Mouse (Mus musculus): ENCODE measurements around the gene Acta1. TPM values are rescaled to one million over a fixed set of nuclear protein-coding genes. Genes with fewer than 3 reads are reported as not detected.

Gene Acta1
- polyA plus RNA-seq, 1 experiment from 2014 or later, result 1.7 TPM

GRCm38 (mm10) chr8:123857361-123857760 lies 37.2 kb downstream of the Acta1 start:
- H3K4me1 ChIP-seq, result peaks cover 15% of the 10 kb centered on the region
- H3K4me2 ChIP-seq, result peak overlapping the region; percentile 84
- peak overlapping the region; percentile 92; the same call in 1 of the 2 replicates for H3K4me3 ChIP-seq
- ATAC-seq, result no peak
- H3K9ac ChIP-seq, result no peak overlapping the region
- peaks cover 14% of the 10 kb centered on the region for H3K27me3 ChIP-seq
- H3K9me3 ChIP-seq (replicated peaks), result no peaks in the 10 kb centered on the region
- H3K36me3 ChIP-seq (ENCODE audit: poor library complexity, severe bottlenecking), result no peaks in the 10 kb centered on the region
- 59% methylated on average over 3 of the region's 3 CpGs for whole genome bisulfite sequencing
- no peak overlapping the region for H3K27ac ChIP-seq

GRCm38 (mm10) chr8:123854733-123855475 lies 39.6 kb downstream of the Acta1 start:
- 79% methylated on average over 9 of the region's 9 CpGs for WGBS

GRCm38 (mm10) chr8:123854252-123854651 lies 40.3 kb downstream of the Acta1 start:
- Histone ChIP-seq H3K27ac (no peak overlapping the region), H3K36me3 (ENCODE audit: poor library complexity, severe bottlenecking) (no peaks in the 10 kb centered on the region), H3K4me2 (no peak overlapping the region), H3K4me1 (peaks cover 15% of the 10 kb centered on the region), H3K27me3 (no peaks in the 10 kb centered on the region), H3K9me3 (replicated peaks) (no peaks in the 10 kb centered on the region), H3K4me3 (no peak overlapping the region), H3K9ac (no peak overlapping the region)
- WGBS, result 100% methylated on average over 1 of the region's 1 CpGs
- ATAC-seq, result no peak

More at GRCm38 (mm10) chr8:123854733-123855475, 39.6 kb downstream of the Acta1 start:
- H3K27ac ChIP-seq, result no peak overlapping the region
- no peaks in the 10 kb centered on the region for H3K36me3 ChIP-seq (ENCODE audit: poor library complexity, severe bottlenecking)
- H3K9ac ChIP-seq, result no peak overlapping the region
- no peak overlapping the region for H3K4me2 ChIP-seq
- H3K9me3 ChIP-seq (replicated peaks), result no peaks in the 10 kb centered on the region
- no peak overlapping the region for H3K4me3 ChIP-seq
- H3K4me1 ChIP-seq, result peaks cover 15% of the 10 kb centered on the region
- no peaks in the 10 kb centered on the region for H3K27me3 ChIP-seq
- no peak for ATAC-seq

GRCm38 (mm10) chr8:123851590-123851989 lies 43.0 kb downstream of the Acta1 start:
- Histone ChIP-seq H3K4me1 (no peaks in the 10 kb centered on the region), H3K27me3 (no peaks in the 10 kb centered on the region), H3K9ac (no peak overlapping the region), H3K36me3 (ENCODE audit: poor library complexity, severe bottlenecking) (no peaks in the 10 kb centered on the region), H3K4me2 (no peak overlapping the region), H3K27ac (no peak overlapping the region), H3K4me3 (no peak overlapping the region), H3K9me3 (replicated peaks) (no peaks in the 10 kb centered on the region)
- no peak for ATAC-seq
- WGBS, result 64% methylated on average over 5 of the region's 5 CpGs

GRCm38 (mm10) chr8:123849352-123849751 lies 45.2 kb downstream of the Acta1 start:
- Histone ChIP-seq H3K9ac (no peak overlapping the region), H3K4me1 (no peaks in the 10 kb centered on the region), H3K9me3 (replicated peaks) (no peaks in the 10 kb centered on the region), H3K27ac (no peak overlapping the region), H3K27me3 (no peaks in the 10 kb centered on the region), H3K36me3 (ENCODE audit: poor library complexity, severe bottlenecking) (peaks cover 8% of the 10 kb centered on the region; the same call in 1 of the 2 replicates), H3K4me2 (no peak overlapping the region), H3K4me3 (no peak overlapping the region)
- 84% methylated on average over 4 of the region's 4 CpGs for whole genome bisulfite sequencing
- no peak for ATAC-seq

- no peak overlapping the region for H3K9ac ChIP-seq
- H3K9me3 ChIP-seq (replicated peaks), result no peaks in the 10 kb centered on the region
- no peak for ATAC-seq
- no peaks in the 10 kb centered on the region for H3K4me1 ChIP-seq
- no peak overlapping the region for H3K27ac ChIP-seq
- H3K36me3 ChIP-seq (ENCODE audit: poor library complexity, severe bottlenecking), result peaks cover 12% of the 10 kb centered on the region; the same call in 1 of the 2 replicates
- H3K4me3 ChIP-seq, result no peak overlapping the region
- no peak overlapping the region for H3K4me2 ChIP-seq
- no peaks in the 10 kb centered on the region for H3K27me3 ChIP-seq
- 67% methylated on average over 3 of the region's 3 CpGs for WGBS
Measured at GRCm38 (mm10) chr8:123847546-123847945, 47.0 kb downstream of the Acta1 start.

GRCm38 (mm10) chr8:123846509-123846908 lies 48.0 kb downstream of the Acta1 start:
- Histone ChIP-seq H3K4me1 (no peaks in the 10 kb centered on the region), H3K9ac (no peak overlapping the region), H3K4me2 (no peak overlapping the region), H3K9me3 (replicated peaks) (no peaks in the 10 kb centered on the region), H3K36me3 (ENCODE audit: poor library complexity, severe bottlenecking) (peaks cover 19% of the 10 kb centered on the region), H3K4me3 (no peak overlapping the region), H3K27me3 (no peaks in the 10 kb centered on the region), H3K27ac (no peak overlapping the region)
- ATAC-seq, result no peak
- WGBS, result 95% methylated on average over 12 of the region's 12 CpGs

- Histone ChIP-seq H3K9me3 (replicated peaks) (no peaks in the 10 kb centered on the region), H3K4me3 (no peak overlapping the region), H3K27me3 (no peaks in the 10 kb centered on the region), H3K36me3 (ENCODE audit: poor library complexity, severe bottlenecking) (peaks cover 25% of the 10 kb centered on the region), H3K27ac (no peak overlapping the region), H3K4me1 (no peaks in the 10 kb centered on the region), H3K4me2 (no peak overlapping the region), H3K9ac (no peak overlapping the region)
- ATAC-seq, result no peak
- WGBS, result 93% methylated on average over 10 of the region's 10 CpGs
Measured at GRCm38 (mm10) chr8:123845991-123846390, 48.6 kb downstream of the Acta1 start.

GRCm38 (mm10) chr8:123845114-123845513 lies 49.4 kb downstream of the Acta1 start:
- H3K4me1 ChIP-seq, result no peaks in the 10 kb centered on the region
- no peaks in the 10 kb centered on the region for H3K27me3 ChIP-seq
- H3K4me3 ChIP-seq, result no peak overlapping the region
- no peak overlapping the region for H3K4me2 ChIP-seq
- 0 out of 2 replicates have a peak overlapping the region, but pooled peaks have one; percentile 11 for H3K27ac ChIP-seq
- no peaks in the 10 kb centered on the region for H3K9me3 ChIP-seq (replicated peaks)
- H3K9ac ChIP-seq, result no peak overlapping the region
- peaks cover 30% of the 10 kb centered on the region for H3K36me3 ChIP-seq (ENCODE audit: poor library complexity, severe bottlenecking)
- no peak for ATAC-seq
- 95% methylated on average over 13 of the region's 13 CpGs for WGBS

- H3K36me3 ChIP-seq (ENCODE audit: poor library complexity, severe bottlenecking), result peaks cover 30% of the 10 kb centered on the region
- no peaks in the 10 kb centered on the region for H3K9me3 ChIP-seq (replicated peaks)
- peak overlapping the region; percentile 11; the same call in 1 of the 2 replicates for H3K27ac ChIP-seq
- WGBS, result 83% methylated on average over 7 of the region's 7 CpGs
- no peak overlapping the region for H3K4me3 ChIP-seq
- no peak overlapping the region for H3K4me2 ChIP-seq
- H3K9ac ChIP-seq, result no peak overlapping the region
- no peaks in the 10 kb centered on the region for H3K4me1 ChIP-seq
- H3K27me3 ChIP-seq, result no peaks in the 10 kb centered on the region
- no peak for ATAC-seq
Measured at GRCm38 (mm10) chr8:123844341-123844740, 50.2 kb downstream of the Acta1 start.

- peaks cover 38% of the 10 kb centered on the region for H3K36me3 ChIP-seq (ENCODE audit: poor library complexity, severe bottlenecking)
- no peaks in the 10 kb centered on the region for H3K27me3 ChIP-seq
- no peak overlapping the region for H3K4me2 ChIP-seq
- H3K9me3 ChIP-seq (replicated peaks), result no peaks in the 10 kb centered on the region
- no peak overlapping the region for H3K27ac ChIP-seq
- ATAC-seq, result no peak
- no peak overlapping the region for H3K4me3 ChIP-seq
- WGBS, result 89% methylated on average over 12 of the region's 12 CpGs
- H3K4me1 ChIP-seq, result no peaks in the 10 kb centered on the region
- no peak overlapping the region for H3K9ac ChIP-seq
Measured at GRCm38 (mm10) chr8:123842086-123842485, 52.5 kb downstream of the Acta1 start.

Measured in forebrain, embryonic 13.5 days (tissue).